Mouse (Mus musculus): ENCODE results near the gene Dnajb5. TPM values are rescaled to one million over a fixed set of nuclear protein-coding genes. Genes with fewer than 3 reads are reported as not detected.
A peak's percentile ranks its signal among the peaks of the same experiment; 100 is the strongest.

The Dnajb5 gene
- polyA plus RNA-seq, 1 experiment: not detected

GRCm38 (mm10) chr4:42948527-42948926 lies 1.1 kb upstream of the Dnajb5 start:
- TF ChIP-seq TAL1 (IDR thresholded peaks at IDR 0.05; ENCODE audit: low read length): no peak
- no peak for TF ChIP-seq GATA1 (IDR thresholded peaks at IDR 0.05; ENCODE audit: low read length)
- H3K27me3 ChIP-seq (ENCODE audit: control insufficient read depth): peaks cover 51% of the 10 kb centered on the region
- no peak overlapping the region for H3K4me3 ChIP-seq (replicated peaks)
- no peaks in the 10 kb centered on the region for H3K9me3 ChIP-seq (ENCODE audit: control insufficient read depth, low read length)
- H3K36me3 ChIP-seq (ENCODE audit: control insufficient read depth): no peaks in the 10 kb centered on the region
- H3K4me1 ChIP-seq (ENCODE audit: control insufficient read depth): peaks cover 12% of the 10 kb centered on the region

- TF ChIP-seq GATA1 (IDR thresholded peaks at IDR 0.05; ENCODE audit: low read length): no peak
- no peak for TF ChIP-seq TAL1 (IDR thresholded peaks at IDR 0.05; ENCODE audit: low read length)
- no peaks in the 10 kb centered on the region for H3K9me3 ChIP-seq (ENCODE audit: control insufficient read depth, low read length)
- peaks cover 12% of the 10 kb centered on the region for H3K4me1 ChIP-seq (ENCODE audit: control insufficient read depth)
- no peaks in the 10 kb centered on the region for H3K36me3 ChIP-seq (ENCODE audit: control insufficient read depth)
- H3K4me3 ChIP-seq (replicated peaks): no peak overlapping the region
- H3K27me3 ChIP-seq (ENCODE audit: control insufficient read depth): peaks cover 51% of the 10 kb centered on the region
These were observed 451 bp upstream of the Dnajb5 start for GRCm38 (mm10) chr4:42949051-42949675.

DNA sequence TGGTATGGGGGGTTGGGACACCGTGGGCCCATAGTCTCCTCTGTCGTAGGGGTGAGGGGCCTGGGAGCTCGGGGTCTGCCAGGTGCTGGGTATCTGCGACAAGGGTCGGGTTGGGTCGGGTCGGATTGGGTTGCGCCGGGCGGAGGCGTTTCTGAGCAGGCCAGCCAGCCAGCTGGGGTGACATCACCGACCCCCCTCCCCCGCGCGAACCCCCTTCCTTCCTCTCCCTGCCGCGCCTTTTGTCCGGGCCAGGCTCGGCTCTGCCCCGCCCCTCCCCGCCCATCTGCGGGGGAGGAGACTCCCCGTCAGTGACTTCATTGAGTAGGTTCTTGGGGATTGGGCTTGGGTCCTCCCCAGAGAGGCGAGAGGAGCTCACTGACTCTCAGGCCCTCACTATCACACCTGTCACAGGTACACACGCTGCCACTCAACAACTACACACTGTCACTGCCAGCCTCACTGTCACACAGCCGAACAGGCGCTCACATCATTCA lies 498 bp downstream of the Dnajb5 start:
- Histone ChIP-seq H3K4me3 (replicated peaks) (peak overlapping the region; percentile 59), H3K36me3 (ENCODE audit: control insufficient read depth) (no peaks in the 10 kb centered on the region), H3K27me3 (ENCODE audit: control insufficient read depth) (peaks cover 51% of the 10 kb centered on the region), H3K4me1 (ENCODE audit: control insufficient read depth) (peaks cover 12% of the 10 kb centered on the region), H3K9me3 (ENCODE audit: control insufficient read depth, low read length) (no peaks in the 10 kb centered on the region)
- TF ChIP-seq GATA1 (IDR thresholded peaks at IDR 0.05; ENCODE audit: low read length) (no peak), TAL1 (IDR thresholded peaks at IDR 0.05; ENCODE audit: low read length) (no peak)

GRCm38 (mm10) chr4:42951206-42952195 lies 1.9 kb downstream of the Dnajb5 start:
- peaks cover 51% of the 10 kb centered on the region for H3K27me3 ChIP-seq (ENCODE audit: control insufficient read depth)
- no peak overlapping the region for H3K4me3 ChIP-seq (replicated peaks)
- no peaks in the 10 kb centered on the region for H3K9me3 ChIP-seq (ENCODE audit: control insufficient read depth, low read length)
- TF ChIP-seq GATA1 (IDR thresholded peaks at IDR 0.05; ENCODE audit: low read length): no peak
- no peak for TF ChIP-seq TAL1 (IDR thresholded peaks at IDR 0.05; ENCODE audit: low read length)
- no peaks in the 10 kb centered on the region for H3K36me3 ChIP-seq (ENCODE audit: control insufficient read depth)
- H3K4me1 ChIP-seq (ENCODE audit: control insufficient read depth): peaks cover 12% of the 10 kb centered on the region

DNA sequence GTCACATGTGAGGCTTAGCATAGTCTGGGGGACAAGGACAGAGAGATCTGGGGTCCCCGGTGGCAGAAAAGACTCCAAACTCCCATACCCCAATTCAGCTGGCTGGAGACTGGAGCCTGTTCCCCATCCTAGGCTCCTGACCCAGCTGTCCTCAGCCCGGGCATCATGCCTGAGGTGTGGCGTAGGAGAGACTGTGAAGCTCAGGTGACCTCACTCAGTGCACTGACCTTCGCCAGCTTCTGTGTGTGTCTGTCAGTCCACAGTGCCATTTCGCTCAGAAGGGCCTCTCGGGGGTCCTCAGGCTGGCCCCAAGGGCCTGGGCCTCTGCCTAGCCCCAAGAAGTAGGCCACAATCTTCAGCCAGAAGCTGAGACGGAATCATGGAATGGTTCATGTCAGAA lies 2.9 kb downstream of the Dnajb5 start:
- Histone ChIP-seq H3K27me3 (ENCODE audit: control insufficient read depth) (peaks cover 41% of the 10 kb centered on the region), H3K36me3 (ENCODE audit: control insufficient read depth) (no peaks in the 10 kb centered on the region; the same call in 1 of the 2 replicates), H3K4me1 (ENCODE audit: control insufficient read depth) (peaks cover 12% of the 10 kb centered on the region), H3K9me3 (ENCODE audit: control insufficient read depth, low read length) (no peaks in the 10 kb centered on the region), H3K4me3 (replicated peaks) (no peak overlapping the region)
- TF ChIP-seq GATA1 (IDR thresholded peaks at IDR 0.05; ENCODE audit: low read length) (no peak), TAL1 (IDR thresholded peaks at IDR 0.05; ENCODE audit: low read length) (no peak)

DNA sequence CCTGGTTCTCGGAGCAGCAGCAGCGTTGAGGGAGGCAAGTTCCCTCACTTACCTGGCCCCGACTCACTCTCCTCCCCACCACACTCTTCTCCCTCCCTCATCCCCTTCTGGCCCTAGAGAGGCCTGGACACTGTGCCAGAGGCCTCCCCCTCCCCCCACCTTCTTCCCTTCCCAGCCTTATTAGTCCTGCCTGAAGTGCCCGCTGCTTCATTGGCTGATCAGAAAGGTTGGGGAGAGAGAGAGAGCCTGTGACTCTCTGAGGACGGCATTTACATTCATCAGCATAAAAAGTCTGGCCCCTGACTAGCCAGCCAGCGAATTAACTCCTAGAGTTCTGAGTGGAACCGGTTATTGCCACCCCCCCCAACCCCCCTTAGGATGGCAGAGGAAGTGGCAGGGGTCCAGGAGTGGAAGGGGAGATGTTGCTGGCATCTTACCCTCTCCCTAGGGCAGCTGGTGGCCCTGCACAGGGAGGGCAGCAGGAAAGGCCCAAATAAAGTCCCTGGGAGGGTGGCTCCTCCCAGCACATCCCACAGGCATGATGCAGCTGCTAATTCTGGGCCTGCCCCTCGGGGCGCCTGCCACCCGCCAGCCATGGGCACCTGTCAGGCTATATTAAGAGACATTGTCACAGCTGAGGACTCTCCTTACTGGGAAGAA lies 4.0 kb downstream of the Dnajb5 start:
- Histone ChIP-seq H3K9me3 (ENCODE audit: control insufficient read depth, low read length) (no peaks in the 10 kb centered on the region), H3K4me3 (replicated peaks) (no peak overlapping the region), H3K36me3 (ENCODE audit: control insufficient read depth) (no peaks in the 10 kb centered on the region; the same call in 1 of the 2 replicates), H3K27me3 (ENCODE audit: control insufficient read depth) (peaks cover 32% of the 10 kb centered on the region), H3K4me1 (ENCODE audit: control insufficient read depth) (peaks cover 12% of the 10 kb centered on the region)
- TF ChIP-seq GATA1 (IDR thresholded peaks at IDR 0.05; ENCODE audit: low read length) (no peak), TAL1 (IDR thresholded peaks at IDR 0.05; ENCODE audit: low read length) (no peak)

GRCm38 (mm10) chr4:42954297-42954696 lies 4.7 kb downstream of the Dnajb5 start:
- H3K27me3 ChIP-seq (ENCODE audit: control insufficient read depth): peaks cover 26% of the 10 kb centered on the region
- H3K4me3 ChIP-seq (replicated peaks): no peak overlapping the region
- H3K4me1 ChIP-seq (ENCODE audit: control insufficient read depth): peaks cover 11% of the 10 kb centered on the region
- no peaks in the 10 kb centered on the region; the same call in 1 of the 2 replicates for H3K36me3 ChIP-seq (ENCODE audit: control insufficient read depth)
- H3K9me3 ChIP-seq (ENCODE audit: control insufficient read depth, low read length): no peaks in the 10 kb centered on the region
- no peak for TF ChIP-seq TAL1 (IDR thresholded peaks at IDR 0.05; ENCODE audit: low read length)
- no peak for TF ChIP-seq GATA1 (IDR thresholded peaks at IDR 0.05; ENCODE audit: low read length)

DNA sequence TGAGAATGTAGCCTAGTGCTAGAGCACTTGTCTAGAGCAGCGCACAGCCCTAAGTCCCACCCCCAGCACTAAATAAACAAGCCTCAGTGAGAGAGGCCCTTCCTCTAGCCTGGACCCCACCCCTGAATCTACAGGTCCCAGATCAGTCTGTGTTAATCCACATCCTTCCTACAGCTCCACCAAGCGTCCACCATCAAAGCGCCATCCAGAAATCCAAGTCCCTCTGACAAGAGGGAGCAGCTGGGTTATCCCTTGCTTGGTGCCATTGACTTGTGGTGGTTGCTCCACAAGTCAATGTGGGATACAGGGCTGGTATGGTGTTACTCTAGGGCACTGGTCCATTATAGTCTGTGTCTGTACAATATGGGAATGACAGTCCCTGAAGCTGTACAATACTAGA lies 5.6 kb downstream of the Dnajb5 start:
- Histone ChIP-seq H3K27me3 (ENCODE audit: control insufficient read depth) (peaks cover 20% of the 10 kb centered on the region), H3K4me3 (replicated peaks) (no peak overlapping the region), H3K4me1 (ENCODE audit: control insufficient read depth) (peaks cover 2% of the 10 kb centered on the region), H3K36me3 (ENCODE audit: control insufficient read depth) (no peaks in the 10 kb centered on the region; the same call in 1 of the 2 replicates), H3K9me3 (ENCODE audit: control insufficient read depth, low read length) (no peaks in the 10 kb centered on the region)
- no peak for TF ChIP-seq GATA1 (IDR thresholded peaks at IDR 0.05; ENCODE audit: low read length)
- TF ChIP-seq TAL1 (IDR thresholded peaks at IDR 0.05; ENCODE audit: low read length): no peak

Measured in erythroblast, embryonic 14.5 days (primary cell).